Mouse (Mus musculus) thymus, postnatal 4 days (tissue): ENCODE data around the gene Gm42372.

Experiments
- DNase-seq: peaks from one replicate; pipeline ENCODE4 v3.0.0; 2021

Gene Gm42372

GRCm38 (mm10) chr7:16961678-16962077 lies 21.2 kb upstream of the Gm42372 start:
- DNase-seq: no peak

- DNase-seq: no peak
These were observed 14.5 kb upstream of the Gm42372 start for GRCm38 (mm10) chr7:16968414-16968813.

- DNase-seq: no peak
These were observed 11.7 kb upstream of the Gm42372 start for GRCm38 (mm10) chr7:16971160-16971559.

- no peak for DNase-seq
These were observed 8.9 kb upstream of the Gm42372 start for GRCm38 (mm10) chr7:16974018-16974417.

- DNase-seq: no peak
These were observed 6.6 kb upstream of the Gm42372 start for GRCm38 (mm10) chr7:16976298-16976697.

- DNase-seq: no peak
These were observed 4.7 kb upstream of the Gm42372 start for GRCm38 (mm10) chr7:16978173-16978572.

- no peak for DNase-seq
These were observed 4.3 kb upstream of the Gm42372 start for GRCm38 (mm10) chr7:16978593-16978992.

- DNase-seq: peak; percentile 91
These were observed 2.5 kb upstream of the Gm42372 start for GRCm38 (mm10) chr7:16980348-16980747.

GRCm38 (mm10) chr7:16987541-16988149 lies 4.8 kb downstream of the Gm42372 start:
- DNase-seq: no peak

- DNase-seq: no peak
These were observed 5.5 kb downstream of the Gm42372 start for GRCm38 (mm10) chr7:16988405-16988804.

- DNase-seq: peak; percentile 55
These were observed 7.3 kb downstream of the Gm42372 start for GRCm38 (mm10) chr7:16990006-16990744.

GRCm38 (mm10) chr7:16991681-16992450 lies 9.0 kb downstream of the Gm42372 start:
- peak; percentile 21 for DNase-seq

GRCm38 (mm10) chr7:16992451-16992807 lies 9.5 kb downstream of the Gm42372 start, which contains the start of gene Ccdc8:
TSS of gene Ccdc8 (plus strand) at chr7:16992708.
- DNase-seq: no peak

- peak; percentile 39 for DNase-seq
These were observed 10.9 kb downstream of the Gm42372 start for GRCm38 (mm10) chr7:16993651-16994399.

GRCm38 (mm10) chr7:16994400-16994799 lies 11.5 kb downstream of the Gm42372 start:
- no peak for DNase-seq

GRCm38 (mm10) chr7:16995345-16995744 lies 12.5 kb downstream of the Gm42372 start:
- peak; percentile 18 for DNase-seq

- DNase-seq: no peak
These were observed 16.3 kb downstream of the Gm42372 start for GRCm38 (mm10) chr7:16999233-16999632.

- peak; percentile 96 for DNase-seq
These were observed 16.8 kb downstream of the Gm42372 start for GRCm38 (mm10) chr7:16999650-17000049.

- DNase-seq: peak; percentile 93
These were observed 19.7 kb downstream of the Gm42372 start for GRCm38 (mm10) chr7:17002375-17003195.

GRCm38 (mm10) chr7:17003230-17003960 lies 20.5 kb downstream of the Gm42372 start:
- DNase-seq: no peak

- DNase-seq: no peak
These were observed 21.8 kb downstream of the Gm42372 start for GRCm38 (mm10) chr7:17004716-17005115.
